Mouse (Mus musculus) spleen, postnatal 10 days (tissue): ENCODE measurements around the gene Exoc5.
A peak's percentile ranks its signal among the peaks of the same experiment; 100 is the strongest.

Experiments
- DNase-seq, 2 experiments: peaks; one replicate each; pipeline ENCODE4 v3.0.0; 2021 to 2022; ENCODE audit warnings: low spot score in 2 of 2

Exoc5 gene

GRCm38 (mm10) chr14:49007979-49008378, 58.5 kb downstream of the Exoc5 start:
- DNase-seq, result no peak

DNA sequence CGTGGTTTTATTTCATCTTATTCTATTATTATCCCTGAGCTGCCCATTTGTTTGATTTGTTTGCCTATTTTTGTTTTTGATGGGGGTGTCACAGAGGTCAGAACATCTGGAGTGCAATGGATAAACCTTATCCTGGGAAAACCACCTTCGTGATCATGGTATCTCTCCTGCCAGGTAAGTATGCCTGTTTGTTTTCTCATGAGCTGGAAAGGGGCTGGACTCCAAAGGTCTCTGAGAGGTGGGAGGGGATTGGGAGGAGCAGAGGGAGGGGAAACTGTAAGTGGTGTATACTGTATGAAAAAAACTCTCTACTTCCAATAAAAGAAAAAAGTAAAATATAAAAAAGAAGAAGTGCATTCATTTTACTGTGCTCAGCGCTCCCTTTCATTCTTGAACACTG, 64.8 kb downstream of the Exoc5 start:
- DNase-seq, result no peak

GRCm38 (mm10) chr14:48998795-48999194, 67.7 kb downstream of the Exoc5 start:
- no peak for DNase-seq

GRCm38 (mm10) chr14:48993861-48994260, 72.6 kb downstream of the Exoc5 start:
- no peak for DNase-seq

DNA sequence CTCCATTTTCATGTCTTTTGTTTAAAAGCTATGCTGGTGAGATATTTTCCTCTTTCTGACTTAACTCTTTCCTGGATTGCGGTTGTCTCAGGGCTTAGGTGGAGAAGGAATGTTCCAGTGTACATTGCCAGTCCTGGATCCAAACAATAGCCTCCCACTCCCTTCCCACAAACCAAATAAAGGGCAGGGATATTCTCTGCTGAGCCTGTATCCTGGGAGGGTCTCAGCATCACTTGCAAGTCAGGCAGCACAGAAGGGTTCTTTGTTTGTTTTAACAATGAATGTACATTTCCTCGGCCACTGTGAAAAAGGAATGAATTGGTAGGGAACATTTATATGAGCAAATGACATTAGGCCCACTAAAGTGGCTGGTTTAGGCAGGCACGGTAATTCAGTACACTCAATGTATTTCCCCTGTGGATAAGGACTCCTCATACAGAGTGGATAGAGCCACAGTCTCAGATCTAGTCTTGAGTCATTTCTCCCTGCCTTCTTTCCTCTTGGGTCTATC, 74.3 kb downstream of the Exoc5 start:
- no peak for DNase-seq

DNA sequence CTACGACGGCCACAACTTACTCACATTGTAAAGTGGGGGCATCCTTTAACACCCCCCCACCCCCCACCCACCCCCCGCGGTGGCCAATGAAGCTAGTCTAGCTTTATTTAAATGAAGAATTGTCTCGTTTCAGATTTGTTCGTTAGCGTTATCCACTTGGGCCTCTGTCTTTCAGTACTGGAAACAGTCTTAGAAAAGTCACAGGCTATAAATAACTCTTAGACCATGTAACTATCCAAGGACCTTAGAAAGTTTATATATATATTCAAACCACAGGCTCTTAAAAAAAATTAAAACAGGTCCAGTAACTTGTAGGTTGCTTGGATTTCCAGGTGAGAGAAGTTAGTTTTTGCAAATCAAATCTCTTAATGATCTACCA, 75.3 kb downstream of the Exoc5 start:
- DNase-seq, result no peak

DNA sequence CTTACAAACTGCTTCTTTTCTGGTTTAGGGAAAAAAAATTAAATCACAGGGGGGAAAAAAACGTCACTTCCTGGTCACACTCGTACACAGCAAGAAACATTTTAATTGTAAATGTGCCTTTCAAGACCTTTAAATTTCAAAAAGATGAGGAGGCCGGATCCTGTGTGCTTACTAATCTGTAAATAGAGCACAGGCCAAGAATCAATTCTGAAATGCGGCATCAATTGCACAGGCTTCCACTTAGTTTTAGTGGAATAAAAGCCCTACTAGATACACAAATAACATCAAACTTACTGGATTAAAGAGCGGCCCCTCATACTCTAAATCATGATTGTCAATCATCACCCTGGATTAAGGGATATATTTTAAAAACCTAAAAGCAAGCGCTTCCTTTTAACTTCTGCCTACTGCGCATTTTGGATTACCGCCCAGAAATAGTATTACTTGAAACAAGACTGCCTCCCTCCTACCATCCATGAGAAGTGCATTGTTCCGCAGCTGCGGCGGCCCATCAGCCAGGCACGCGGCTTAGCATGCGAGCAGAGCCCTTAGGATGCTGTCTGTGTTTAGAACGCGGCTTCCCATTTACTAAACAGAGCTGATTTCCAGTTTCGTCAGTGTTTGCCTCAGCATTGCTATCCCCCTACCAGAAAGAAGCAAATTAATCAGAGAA, 75.8 kb downstream of the Exoc5 start:
- peak in 1 of 2 experiments; percentile 18 for DNase-seq

DNA sequence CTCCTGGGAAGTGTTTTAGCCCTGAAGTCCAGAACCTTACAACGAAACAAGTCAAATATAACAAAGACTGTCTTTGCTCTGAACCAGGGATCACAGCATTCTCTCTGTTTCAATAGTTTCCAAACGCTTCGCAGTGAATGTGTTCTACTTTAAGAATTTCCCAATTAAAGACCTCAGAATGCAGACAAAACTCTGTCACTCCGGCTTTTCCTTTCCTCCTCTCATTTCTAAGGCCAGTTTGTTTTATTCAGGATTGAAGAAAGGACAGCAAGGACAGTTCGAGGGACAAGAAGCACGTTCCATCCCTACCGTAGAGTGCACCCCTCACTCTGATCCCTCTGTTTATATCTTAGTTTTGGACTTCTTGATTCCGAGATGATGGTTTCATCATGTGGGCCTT, 76.6 kb downstream of the Exoc5 start:
- no peak for DNase-seq

- DNase-seq, result no peak
These were observed 80.2 kb downstream of the Exoc5 start for GRCm38 (mm10) chr14:48986231-48986630.

DNA sequence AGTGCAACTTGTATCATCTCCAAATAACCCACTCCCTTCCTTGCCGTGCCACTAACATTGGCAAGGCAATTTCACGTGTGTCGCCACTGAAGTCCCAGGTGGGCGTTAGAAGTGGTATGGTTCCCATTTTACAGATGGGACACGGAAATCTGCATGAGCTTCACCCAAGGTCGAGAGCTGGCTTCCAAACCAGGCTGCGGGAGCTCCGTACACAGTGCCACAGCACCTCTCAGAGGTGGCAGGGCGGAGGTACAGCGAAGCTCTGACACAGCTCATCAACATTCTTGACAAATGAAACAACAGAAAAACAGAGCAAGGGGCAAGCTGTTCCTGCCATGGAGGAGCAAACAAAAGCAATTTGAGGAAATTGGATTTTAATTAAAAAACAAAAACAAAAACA, 80.8 kb downstream of the Exoc5 start:
- DNase-seq, result peak in 1 of 2 experiments; percentile 20

- no peak for DNase-seq
These were observed 87.5 kb downstream of the Exoc5 start for GRCm38 (mm10) chr14:48978971-48979388.

DNA sequence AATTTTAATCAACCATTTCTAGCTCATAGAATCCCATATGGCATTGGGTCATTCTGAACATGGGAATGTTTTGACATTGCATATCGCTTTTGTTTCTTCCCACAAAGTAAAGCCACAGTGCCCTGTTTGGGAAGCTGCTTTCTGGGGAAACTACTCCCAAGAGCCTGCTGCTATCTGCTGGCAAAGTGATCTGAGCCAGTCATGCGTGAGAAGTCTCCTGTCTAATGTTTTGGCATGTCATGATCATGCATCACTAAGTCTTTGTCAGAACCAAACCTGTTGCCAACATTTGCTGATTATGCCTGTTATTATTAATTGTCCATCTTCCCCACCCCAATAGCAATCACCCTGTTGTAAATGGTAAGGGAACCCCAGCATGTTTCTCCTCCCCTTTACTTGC, 94.9 kb downstream of the Exoc5 start:
- DNase-seq, result no peak

DNA sequence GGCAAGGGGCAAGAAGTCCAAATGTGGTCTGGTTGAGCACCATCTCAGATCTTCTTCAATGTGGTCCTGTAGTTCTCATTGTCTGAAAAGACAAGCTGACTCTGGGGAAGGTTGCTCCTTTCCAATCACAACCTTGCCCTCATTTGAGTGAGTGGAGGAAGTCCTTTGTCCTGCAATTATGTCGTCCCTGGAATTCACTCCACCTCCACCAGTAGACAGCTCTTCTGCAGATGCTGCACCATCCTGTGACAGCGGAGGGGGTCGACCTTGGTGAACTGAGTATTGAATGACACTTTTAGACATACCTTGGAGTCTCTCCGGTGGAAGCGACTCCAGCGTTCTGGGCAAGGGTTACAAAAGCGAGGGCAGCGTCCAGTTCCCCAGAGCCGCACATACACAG, 97.8 kb downstream of the Exoc5 start:
- no peak for DNase-seq
